Mouse (Mus musculus) kidney, embryonic 16.5 days (tissue): Measurements from ENCODE around the gene Ulk1. TPM values are rescaled to one million over a fixed set of nuclear protein-coding genes. Genes with fewer than 3 reads are reported as not detected.

ENCODE experiments used
- polyA plus RNA-seq: library from polyadenylated mRNA; unstranded; fragments of >200 nt; fragmentation: Nextera tagmentation; extraction: Ambion mirVana; gene quantifications from 2 replicates; pipeline ENCODE4 v1.2.1, GENCODE M21; 2015

Gene Ulk1
- polyA plus RNA-seq, 1 experiment from 2014 or later, result 19.5 TPM

Other genes starting within 250 kb of the Ulk1 start
- 58.9 and 65.0 TPM in 2 replicates for gene Noc4l, start 156.7 kb downstream of the Ulk1 start, polyA plus RNA-seq
- 19.8 and 28.2 TPM in 2 replicates for gene Ddx51, start 156.6 kb downstream of the Ulk1 start, polyA plus RNA-seq
- gene Ep400, start 39.4 kb downstream of the Ulk1 start, polyA plus RNA-seq, result 49.2 and 55.6 TPM in 2 replicates
- gene Pus1, start 29.4 kb downstream of the Ulk1 start, polyA plus RNA-seq, result 44.4 and 45.1 TPM in 2 replicates
- gene Hscb, start 29.7 kb upstream of the Ulk1 start, polyA plus RNA-seq, result 32.1 and 35.3 TPM in 2 replicates
- gene Chek2, start 29.9 kb upstream of the Ulk1 start, polyA plus RNA-seq, result 32.8 and 36.7 TPM in 2 replicates
- 12.1 and 14.7 TPM in 2 replicates for gene Ttc28, start 69.7 kb upstream of the Ulk1 start, polyA plus RNA-seq